Mouse (Mus musculus): ENCODE measurements around the gene Irgc1.
"Not testable (repeated sequence)": the region's sequence is repeated elsewhere in the genome, so short reads cannot be mapped to it uniquely, and the experiment has no call there.

Gene Irgc1

DNA sequence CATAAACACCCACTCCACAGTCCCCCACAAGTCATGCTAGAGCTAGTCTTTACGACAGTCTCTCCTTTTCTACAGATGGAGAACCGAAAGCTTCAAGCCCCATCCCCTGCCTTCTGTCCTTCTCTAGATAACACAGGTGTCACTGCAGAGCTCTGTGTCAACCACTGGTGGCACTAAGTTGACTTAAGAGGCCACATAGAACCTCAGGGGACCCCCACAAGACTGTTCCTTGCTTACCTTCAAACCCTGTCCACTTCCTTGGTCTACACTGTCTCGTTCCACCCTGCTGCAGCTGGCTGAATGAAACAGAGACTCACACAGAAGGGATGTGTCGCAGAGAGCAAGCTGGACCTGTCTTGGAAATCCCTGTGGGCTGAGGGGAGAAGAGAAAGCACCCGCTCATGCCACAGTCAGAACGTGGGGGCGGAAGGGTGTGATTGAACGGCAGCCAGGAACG lies at the start of gene Irgc1:
TSS of gene Irgc1 (minus strand) at position 443 of the 457 bp plus-strand sequence.
- DNase-seq (ENCODE audit: low read depth), result peak; percentile 71

DNA sequence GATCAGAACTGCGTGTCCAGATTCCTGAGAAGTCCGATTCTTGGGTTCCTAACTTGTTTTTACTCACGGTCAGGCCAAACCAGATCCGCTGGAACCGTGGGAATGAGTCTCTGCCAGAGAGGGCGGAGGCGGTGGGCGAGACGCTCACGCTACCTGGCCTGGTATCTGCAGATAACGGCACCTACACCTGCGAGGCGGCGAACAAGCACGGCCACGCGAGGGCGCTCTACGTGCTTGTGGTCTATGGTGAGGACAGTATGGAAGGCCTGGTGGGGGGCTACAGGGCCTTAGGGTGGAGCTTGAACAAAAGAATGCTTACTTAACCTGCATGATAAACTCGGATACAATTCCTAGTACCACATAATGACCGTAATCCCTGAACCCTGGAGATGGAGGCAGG lies 49.4 kb upstream of the Irgc1 start:
- DNase-seq (ENCODE audit: low read depth), result no peak

DNA sequence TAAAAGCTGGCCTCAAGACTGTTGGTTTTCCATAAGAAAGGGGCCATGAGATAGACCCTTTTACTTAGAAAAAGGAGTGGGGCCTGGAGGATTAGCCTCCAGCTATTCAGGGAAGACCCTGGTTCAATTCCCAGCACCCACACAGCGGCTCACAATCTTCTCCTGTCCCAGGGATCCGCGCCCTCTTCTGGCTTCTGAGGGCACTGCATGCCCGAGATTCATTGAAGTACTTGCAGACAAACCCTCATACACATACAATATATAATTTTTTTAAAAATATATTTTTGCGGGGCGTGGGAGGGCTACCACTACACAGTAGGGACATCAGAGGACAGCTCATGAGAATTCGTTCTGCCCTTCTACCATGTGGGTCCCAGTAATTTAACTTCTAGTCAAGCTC lies 48.8 kb upstream of the Irgc1 start:
- peak; percentile 61 for DNase-seq (ENCODE audit: low read depth)

DNA sequence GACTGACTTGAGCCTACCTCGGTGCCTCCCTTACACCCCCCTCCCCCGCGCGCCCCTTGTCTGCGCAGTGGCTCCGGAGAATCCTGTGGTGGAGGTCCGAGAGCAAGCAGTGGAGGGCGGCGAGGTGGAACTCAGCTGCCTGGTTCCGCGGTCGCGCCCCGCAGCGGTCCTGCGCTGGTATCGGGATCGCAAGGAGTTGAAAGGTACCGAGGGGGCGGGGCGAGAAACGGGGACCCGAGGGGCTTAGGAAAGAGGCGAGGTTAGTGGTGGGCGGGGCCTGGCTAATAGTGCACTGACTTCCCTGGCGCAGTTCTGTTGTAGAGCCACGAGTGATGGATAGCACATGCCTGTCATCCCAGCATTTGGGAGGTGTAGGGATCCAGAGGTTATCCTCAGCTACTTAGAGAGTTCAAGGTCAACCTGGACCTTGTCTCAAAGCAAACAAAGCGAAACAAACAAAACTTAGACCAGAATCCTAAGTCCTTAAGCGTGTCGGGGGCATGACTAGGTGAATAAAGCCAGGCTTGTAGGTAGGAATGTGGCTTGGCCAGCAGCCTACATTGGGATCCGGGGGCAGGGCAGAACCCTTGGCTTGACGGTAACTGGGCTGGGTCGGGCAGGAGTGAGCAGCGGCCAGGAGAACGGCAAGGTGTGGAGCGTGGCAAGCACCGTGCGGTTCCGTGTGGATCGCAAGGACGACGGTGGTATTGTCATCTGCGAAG lies 47.9 kb upstream of the Irgc1 start:
- no peak for DNase-seq (ENCODE audit: low read depth)

GRCm38 (mm10) chr7:24488303-24488702 lies 36.2 kb upstream of the Irgc1 start:
- no peak for DNase-seq (ENCODE audit: low read depth)

DNA sequence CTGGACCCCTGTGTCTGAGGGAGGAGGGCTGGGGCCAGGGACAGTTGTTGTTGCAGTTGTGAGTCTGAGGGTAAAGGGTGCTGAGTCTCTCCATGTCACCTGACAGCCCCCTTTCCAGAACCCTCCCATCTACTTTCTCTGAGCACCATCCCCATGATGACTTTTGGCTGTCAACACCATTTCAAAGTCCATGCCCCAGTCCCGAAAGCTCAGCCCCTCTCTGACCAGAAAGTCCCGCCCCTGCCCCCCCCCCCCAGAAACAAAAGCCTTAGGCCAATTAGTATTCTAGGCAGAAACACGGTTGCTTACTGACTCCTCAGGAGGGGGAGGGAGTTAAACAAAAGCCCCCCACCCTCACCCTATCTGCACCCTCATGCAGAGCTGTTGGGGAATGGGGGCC lies 35.3 kb upstream of the Irgc1 start:
- DNase-seq (ENCODE audit: low read depth), result no peak

- DNase-seq (ENCODE audit: low read depth), result no peak
Observed at GRCm38 (mm10) chr7:24486654-24487130, 34.6 kb upstream of the Irgc1 start.

DNA sequence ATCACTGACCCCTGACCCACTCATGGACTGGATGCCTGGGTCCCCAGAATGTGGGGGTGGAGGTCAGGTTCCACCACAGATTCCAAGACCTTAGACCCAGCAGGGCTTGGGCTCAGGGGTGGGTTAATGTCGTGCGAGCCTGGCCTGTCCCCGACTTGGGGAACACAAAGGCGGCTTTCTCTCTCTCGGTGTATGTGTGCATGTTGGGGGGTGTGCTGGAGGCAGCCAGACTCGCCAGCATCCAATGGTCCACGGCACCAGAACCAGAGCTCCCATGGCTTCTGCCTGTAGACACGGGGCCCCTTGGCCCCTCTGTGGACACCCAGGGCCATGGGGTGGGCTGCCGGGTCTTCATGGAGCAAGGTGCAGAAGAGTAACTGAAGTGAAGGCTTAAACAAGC lies 33.4 kb upstream of the Irgc1 start:
- no peak for DNase-seq (ENCODE audit: low read depth)

DNA sequence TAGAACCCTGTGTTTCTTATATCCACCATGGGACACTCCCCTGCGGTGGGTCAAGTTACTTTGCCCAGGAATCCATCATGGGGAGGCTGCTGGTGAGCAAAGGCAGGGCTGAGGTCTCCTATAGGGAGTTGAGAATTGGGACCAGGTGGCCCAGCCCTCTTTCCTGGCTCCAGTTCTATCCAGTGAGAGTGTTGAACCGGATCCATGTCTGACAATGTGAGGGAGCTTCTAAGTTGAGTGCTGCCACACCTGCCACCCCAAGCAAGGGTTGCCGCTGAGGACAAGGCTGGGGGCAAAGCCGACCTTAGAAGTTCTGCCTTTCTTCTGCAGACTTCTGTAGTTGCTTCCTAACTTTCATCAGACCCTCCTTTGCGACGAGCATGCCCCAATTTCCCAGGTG lies 31.2 kb upstream of the Irgc1 start:
- not testable (repeated sequence) for DNase-seq (ENCODE audit: low read depth)

DNA sequence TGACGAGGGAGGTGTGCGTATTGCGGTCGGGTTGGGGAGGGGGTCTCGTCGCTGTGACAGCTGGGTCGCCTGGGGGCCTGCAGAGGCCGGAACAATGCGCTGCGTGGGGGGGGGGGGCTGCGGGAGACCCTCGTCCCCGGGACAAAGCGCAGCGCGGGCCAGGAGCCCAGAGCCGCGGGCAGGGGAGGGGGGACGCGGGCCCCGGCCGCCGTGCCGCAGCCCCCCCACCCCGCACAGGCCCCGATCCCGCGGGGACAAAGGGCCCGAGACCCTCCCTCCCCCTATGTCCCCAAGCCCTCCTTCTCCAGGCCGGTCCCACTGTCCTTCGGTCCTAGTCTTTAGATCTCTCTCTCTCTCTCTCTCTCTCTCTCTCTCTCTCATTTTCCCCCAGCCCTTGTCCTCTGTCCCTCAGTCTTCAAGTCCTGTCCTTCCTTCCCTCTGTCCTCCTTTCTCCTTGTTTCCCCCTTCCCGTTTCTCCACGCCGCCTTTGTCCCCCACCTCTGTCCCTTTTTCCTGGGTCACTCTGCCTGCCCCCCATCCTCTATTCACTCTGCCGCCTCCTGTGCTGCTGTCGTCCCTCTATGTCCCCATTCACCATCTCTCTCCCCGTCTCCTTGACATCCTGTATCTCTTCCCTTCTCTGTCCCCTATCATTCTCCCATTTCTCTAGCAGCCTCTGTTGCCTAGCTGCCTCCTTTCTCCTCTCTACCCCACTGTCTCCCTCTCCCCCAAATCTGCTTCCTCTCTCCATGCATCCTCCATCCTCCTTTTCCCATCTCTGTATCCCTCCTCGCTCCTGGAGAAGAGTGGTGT lies 30.3 kb upstream of the Irgc1 start:
- DNase-seq (ENCODE audit: low read depth), result peak; percentile 34

DNA sequence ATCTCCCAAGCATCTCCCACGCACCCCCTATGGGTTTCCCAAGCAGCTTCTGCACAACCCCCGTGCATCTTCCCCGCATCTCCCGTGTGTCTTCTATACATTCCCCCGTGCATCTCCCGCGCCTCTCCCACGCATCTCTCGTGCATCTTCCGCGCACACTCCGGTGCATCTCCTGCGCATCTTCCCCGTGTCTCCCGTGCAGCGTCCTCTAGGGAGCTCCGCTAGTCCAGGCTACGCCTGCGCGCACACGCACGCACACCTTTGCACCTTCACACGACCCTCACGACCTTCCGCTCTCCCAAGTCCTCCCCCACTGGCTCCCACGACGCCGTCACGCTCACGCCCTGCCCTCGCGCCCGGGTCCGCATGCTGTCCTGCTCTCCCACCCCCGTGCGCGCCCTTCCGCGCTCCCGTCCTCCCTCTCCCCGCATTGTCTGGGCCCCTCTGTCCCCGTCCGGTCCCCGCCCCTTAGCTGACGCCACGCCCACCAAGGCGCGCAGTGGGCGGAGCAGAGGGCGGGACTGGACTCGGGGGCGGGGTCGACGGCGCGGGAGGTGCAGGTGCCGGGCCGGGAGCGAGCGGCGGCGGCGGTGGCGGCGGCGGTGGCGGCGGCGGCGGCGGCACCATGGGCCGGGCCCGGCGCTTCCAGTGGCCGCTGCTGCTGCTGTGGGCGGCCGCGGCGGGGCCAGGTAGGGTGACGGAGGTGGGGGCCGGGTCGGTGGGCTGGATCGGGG lies 29.5 kb upstream of the Irgc1 start, which contains the start of gene Cadm4:
TSS of gene Cadm4 (plus strand) at position 550 of the 734 bp plus-strand sequence.
- DNase-seq (ENCODE audit: low read depth), result peak; percentile 90

DNA sequence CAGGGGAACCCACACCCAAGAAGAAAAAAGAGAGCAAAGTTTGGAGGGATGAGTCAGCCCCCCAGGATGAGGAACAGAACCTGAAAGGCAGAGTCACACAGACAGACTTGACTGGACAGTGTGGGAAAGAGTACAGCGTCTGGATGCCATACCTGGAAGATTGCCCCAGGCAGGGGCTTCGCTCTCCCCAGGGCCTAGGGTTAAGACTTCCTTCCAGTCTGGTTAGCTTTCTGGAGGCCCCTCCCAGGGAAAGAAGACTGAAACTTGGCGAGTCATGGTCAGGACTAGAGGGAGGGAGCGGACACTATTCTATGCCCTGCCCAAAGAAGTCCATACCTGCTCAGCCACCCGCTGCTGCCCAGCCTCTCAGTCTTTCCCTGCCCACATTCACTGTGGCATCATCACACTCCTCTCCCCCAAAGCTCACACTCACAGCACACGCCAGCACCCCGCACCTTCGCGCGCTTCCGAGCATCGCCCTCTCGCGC lies 28.9 kb upstream of the Irgc1 start:
- no peak for DNase-seq (ENCODE audit: low read depth)

DNA sequence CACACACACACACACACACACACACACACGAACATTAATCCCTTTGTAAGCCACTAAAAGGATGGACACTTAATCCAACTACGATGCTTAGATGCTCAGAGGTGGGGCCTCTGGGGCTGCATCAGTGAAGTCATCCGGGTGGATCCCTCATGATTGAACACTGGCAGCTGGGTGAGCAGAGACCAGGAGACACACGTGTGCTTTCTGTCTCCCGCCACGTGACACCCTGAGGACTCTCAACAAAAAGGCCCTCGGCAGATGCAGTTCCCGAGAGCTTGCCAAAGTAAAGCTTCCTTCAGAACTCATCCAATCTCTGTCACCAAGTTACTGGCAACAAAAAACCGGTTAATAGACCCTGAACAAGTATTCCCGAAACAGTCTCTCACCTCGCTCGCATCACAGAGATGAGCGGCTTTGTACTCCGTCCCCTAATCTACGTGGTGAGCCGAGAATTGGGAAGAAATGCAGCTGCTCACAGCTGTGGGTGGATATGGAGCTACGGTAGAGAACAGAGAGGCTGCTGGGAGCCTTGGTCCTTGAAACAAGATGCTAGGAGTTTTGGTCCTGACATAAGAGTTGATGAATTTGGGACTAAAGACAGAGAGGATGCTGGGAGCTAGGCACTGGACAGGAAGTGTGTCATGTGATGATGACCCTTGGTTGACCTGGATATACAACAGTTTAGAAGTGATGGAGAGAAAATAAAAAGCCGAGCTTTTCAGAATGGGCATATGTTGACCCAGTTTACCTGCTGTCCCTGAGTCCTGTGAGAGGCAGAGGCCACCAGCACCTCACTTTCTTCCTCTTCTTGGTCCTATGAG lies 28.2 kb upstream of the Irgc1 start:
- no peak for DNase-seq (ENCODE audit: low read depth)

DNA sequence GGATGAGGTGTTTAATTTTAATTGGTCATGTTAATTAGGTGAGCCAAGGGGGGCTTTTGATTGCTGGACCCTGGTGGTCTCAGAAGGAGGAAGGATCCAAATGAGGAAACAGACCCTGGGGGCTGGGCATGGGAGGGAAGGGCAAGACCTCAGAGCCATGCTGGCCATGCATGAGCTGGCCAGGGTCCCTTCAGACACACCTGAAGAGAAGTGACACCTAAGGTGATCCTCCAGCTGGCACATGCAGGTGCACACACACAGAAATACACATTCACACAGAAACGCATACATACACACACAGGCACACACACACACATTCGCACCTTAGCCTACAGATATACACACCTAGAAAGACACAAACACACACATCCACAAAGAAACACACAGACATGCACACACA lies 27.6 kb upstream of the Irgc1 start:
- DNase-seq (ENCODE audit: low read depth), result no peak

DNA sequence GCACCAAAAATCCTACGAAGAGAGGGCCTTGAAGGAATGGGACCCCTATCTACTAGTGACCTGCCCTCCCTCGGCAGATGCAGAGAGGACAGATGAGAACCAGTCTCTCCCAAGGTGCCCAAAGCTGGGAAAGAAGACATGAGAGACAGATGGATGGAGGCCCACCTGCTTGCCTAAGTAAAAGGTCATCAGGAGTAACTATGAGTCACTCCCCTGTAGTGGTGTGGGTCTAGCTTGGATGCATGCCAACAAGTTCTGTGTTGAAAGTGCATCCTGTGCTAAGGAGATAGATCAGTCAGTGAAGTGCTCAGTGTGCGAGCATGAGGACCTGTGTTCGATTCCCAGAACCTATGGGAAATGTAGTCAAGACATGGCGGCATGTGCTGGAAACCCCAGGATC lies 26.8 kb upstream of the Irgc1 start:
- DNase-seq (ENCODE audit: low read depth), result no peak

DNA sequence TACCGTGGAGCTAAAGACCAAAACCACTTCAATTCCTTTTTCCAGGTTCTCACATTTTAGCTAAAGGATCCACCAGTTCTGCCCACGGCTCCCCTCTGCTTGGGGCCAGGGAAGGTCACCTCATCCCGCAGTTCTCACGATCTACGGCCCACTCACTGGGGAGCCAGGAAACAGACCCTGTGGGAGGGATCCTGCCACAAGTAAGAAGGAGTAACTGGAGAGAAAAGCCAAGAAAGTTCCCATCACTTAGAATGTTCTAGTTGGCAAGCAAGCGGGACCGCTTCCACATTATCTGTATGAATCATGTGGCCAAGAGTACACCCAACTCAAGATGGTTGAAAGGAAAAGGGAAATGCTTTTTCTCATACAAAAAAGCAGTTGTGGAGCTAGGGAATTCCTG lies 24.8 kb upstream of the Irgc1 start:
- DNase-seq (ENCODE audit: low read depth), result no peak

- no peak for DNase-seq (ENCODE audit: low read depth)
Observed at GRCm38 (mm10) chr7:24476338-24476737, 24.2 kb upstream of the Irgc1 start.

GRCm38 (mm10) chr7:24474811-24475506 lies 22.9 kb upstream of the Irgc1 start:
- DNase-seq (ENCODE audit: low read depth), result no peak

- DNase-seq (ENCODE audit: low read depth), result peak; percentile 87
Observed at GRCm38 (mm10) chr7:24473913-24474529, 21.9 kb upstream of the Irgc1 start.

GRCm38 (mm10) chr7:24472937-24473336 lies 20.8 kb upstream of the Irgc1 start:
- peak; percentile 74 for DNase-seq (ENCODE audit: low read depth)

All from naive thymus-derived CD4-positive, alpha-beta T cell, adult 2 months (primary cell).